Mouse (Mus musculus): ENCODE measurements around the gene Ndufa3.

The Ndufa3 gene

DNA sequence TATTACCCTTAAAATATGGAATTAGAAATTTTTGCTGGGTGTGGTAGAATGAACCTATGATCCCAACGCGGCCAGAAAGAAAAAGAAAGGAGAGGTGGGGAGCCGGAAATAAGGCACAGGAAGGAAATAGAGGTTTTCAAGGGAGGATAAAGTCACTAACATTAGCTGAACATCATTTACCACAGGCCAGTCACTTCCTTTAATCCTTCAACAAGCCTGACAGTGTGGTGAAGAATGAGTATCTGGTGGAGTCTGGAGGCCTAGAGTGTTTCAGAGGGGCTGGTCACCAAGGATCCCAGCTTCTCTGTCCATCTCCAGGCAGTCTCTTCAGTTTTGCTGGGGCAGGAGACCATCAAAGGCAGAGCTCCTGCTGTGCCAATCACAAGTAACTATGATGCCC lies 6.7 kb upstream of the Ndufa3 start:
- DNase-seq (ENCODE audit: low spot score) = no peak

- no peak for DNase-seq (ENCODE audit: low spot score)
Observed at GRCm38 (mm10) chr7:3611006-3611405, 6.2 kb upstream of the Ndufa3 start.

- no peak for DNase-seq (ENCODE audit: low spot score)
Observed at GRCm38 (mm10) chr7:3614021-3614420, 3.2 kb upstream of the Ndufa3 start.

DNA sequence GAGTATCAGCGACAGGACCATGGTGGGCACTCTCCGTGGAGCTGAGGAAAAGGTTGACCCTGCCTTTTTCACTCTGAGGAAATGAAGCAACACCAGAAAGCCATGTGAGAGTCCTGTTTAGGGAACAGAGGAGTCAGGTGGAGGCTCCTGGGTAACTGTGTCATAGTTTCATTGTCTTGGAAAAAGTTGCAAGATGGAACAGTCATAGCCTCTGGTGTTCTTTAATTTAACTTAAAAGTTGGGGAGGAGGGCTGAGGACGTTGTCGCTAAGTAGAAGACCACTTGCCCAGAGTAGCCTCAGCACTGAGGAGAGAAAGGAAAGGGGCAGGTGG lies 1.1 kb upstream of the Ndufa3 start, which contains the start of gene Oscar:
Gene Oscar (minus strand): TSS at position 101 of the 332 bp plus-strand sequence.
- no peak for DNase-seq (ENCODE audit: low spot score)

- DNase-seq (ENCODE audit: low spot score) = peak; percentile 12
Observed at GRCm38 (mm10) chr7:3616389-3617241, 558 bp upstream of the Ndufa3 start.

DNA sequence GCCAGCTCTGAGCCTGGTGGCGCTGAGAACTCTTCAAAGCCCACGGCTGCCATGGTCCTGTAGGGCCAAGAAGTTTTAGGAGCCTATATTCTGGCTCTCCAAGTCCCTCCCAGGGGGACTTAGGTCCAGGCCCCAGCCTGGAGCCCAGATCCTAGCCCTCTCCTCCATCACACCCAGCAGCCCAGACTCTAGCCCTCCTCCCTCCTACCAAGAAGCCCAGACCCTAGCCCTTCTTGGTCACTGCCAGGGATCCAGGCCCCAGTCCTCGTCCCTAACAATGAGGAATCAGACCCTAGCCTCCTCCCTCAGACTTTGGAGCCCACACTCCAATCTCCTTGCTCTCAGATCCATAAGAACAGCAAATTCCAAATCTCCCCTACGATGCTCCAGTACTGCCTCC lies 11.9 kb downstream of the Ndufa3 start:
- no peak for DNase-seq (ENCODE audit: low spot score)

DNA sequence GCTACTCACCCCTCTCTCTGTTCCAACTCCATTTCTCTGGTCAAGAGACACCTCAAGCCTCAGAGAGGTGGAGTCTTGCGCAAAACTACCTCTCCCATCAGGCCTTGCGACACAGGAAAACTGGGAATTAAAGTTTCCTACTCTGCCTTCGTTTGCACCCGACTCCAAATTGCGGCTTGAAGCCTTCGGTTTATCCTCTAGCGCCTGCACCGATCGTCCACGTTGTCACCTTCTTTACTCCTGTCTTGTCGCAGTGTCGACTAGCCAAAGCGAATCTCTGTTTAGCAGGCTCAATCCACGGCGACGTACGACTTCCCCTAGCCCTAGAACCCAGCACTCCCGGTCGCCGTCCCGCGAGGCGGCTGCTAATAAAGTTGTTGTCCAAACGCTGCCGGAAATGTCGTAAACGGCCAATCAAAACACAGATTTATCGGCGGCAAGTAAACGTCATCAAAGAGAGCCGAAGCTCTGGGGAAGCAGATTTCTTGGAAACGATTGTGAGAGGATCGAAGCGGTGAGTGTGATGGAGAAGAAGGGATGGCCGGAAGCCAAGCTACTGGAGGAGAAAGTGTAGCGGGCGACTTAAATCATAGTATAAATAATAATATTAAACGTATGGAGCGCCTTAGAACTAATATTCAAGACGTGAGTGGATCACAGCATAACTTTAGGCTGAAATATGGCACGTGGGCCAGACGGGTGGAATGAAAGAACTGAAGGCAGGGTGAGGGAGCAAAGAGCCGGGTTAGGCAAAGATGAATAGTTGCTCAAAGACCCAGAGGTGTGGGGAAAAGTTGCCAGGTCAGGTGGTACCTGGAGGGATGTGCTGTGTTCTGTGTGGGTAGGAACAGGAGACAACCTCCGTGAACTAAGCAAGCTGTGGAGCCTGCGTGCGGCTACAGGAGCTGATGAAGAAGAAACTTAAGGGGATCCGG lies 12.6 kb downstream of the Ndufa3 start, which contains the start of the genes Tfpt and Prpf31:
Gene Tfpt (minus strand): TSS at position 387 of the 935 bp plus-strand sequence.
Gene Prpf31 (plus strand): TSS at position 443 of the 935 bp plus-strand sequence.
- DNase-seq (ENCODE audit: low spot score) = peak; percentile 91

DNA sequence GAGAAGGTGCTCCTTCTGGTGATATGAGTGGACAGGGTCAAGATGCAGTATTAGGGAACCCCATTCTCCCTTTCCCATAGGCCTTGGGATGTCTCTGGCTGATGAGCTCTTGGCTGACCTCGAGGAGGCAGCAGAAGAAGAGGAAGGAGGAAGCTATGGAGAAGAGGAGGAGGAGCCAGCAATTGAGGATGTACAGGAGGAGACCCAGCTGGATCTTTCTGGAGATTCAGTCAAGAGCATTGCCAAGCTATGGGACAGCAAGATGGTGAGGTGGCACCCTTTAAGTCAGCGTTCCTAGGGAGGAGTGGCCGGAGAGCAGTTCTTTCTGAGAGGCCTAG lies 13.3 kb downstream of the Ndufa3 start:
- no peak for DNase-seq (ENCODE audit: low spot score)

DNA sequence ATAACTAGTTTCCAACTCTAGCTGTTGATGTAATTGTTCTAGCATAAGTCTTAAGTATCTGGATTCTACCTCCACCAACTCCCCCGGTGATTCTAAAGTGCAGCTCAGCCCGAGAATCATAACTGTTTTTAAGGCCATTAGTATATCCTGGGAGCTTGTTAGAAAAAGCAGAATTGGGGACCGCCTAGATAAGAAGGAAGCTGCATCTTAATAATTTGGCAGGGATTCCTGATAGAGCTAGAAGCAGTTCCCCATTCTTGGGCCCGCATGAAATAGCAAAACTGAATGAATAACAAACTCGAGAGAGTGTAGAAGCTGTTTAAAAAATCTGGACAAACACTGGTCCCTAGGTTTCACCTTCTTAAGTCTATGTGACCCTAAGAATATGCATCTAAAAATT lies 26.2 kb downstream of the Ndufa3 start:
- DNase-seq (ENCODE audit: low spot score) = no peak

- no peak for DNase-seq (ENCODE audit: low spot score)
Observed at GRCm38 (mm10) chr7:3643843-3644242, 26.7 kb downstream of the Ndufa3 start.

GRCm38 (mm10) chr7:3644348-3644671 lies 27.1 kb downstream of the Ndufa3 start:
- DNase-seq (ENCODE audit: low spot score) = peak; percentile 92

DNA sequence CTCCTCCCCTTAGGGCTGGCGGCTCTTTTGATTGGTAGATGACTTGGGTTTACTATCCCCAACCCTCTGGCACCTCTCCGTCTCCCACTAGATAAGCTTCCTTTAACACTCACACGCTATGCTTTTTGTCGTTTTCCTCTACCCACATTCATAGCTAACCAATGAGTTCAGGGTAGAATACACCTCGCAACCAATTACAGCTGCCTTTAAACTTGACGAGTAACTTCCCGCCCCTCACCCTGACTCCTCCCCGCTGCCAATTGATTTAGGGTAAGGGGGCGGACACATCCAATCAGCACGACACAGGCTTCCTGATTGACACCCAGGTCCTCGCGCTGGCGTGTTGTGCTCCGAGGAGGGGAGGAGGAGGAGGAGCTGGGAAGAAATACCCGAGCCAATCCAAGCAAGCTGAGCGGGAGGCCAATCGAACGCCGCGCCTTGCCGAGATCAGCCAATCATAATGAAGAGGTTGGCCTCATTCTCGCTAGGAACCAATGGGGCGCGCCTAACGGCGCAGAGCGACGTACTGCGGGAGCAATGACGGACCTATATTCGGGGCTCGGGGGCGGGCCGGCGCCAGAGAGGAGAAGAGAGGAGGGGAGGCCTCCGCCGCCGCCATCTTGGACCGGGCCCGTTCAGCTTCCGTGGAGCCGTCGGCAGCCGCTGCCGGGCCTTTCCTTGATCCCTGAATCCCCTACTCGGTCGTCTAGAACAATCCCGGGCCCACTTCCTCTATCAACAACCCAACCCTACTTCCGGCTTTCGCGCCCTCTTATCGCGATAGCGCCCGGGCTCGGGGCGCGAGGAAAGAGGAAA lies 27.7 kb downstream of the Ndufa3 start, which contains the start of gene Cnot3:
Gene Cnot3 (plus strand): TSS at position 597 of the 816 bp plus-strand sequence.
- peak; percentile 97 for DNase-seq (ENCODE audit: low spot score)

GRCm38 (mm10) chr7:3645488-3646025 lies 28.4 kb downstream of the Ndufa3 start:
- no peak for DNase-seq (ENCODE audit: low spot score)

GRCm38 (mm10) chr7:3646188-3646587 lies 29.0 kb downstream of the Ndufa3 start:
- DNase-seq (ENCODE audit: low spot score) = no peak

GRCm38 (mm10) chr7:3646641-3647040 lies 29.5 kb downstream of the Ndufa3 start:
- DNase-seq (ENCODE audit: low spot score) = no peak

- DNase-seq (ENCODE audit: low spot score) = no peak
Observed at GRCm38 (mm10) chr7:3656966-3657365, 39.8 kb downstream of the Ndufa3 start.

DNA sequence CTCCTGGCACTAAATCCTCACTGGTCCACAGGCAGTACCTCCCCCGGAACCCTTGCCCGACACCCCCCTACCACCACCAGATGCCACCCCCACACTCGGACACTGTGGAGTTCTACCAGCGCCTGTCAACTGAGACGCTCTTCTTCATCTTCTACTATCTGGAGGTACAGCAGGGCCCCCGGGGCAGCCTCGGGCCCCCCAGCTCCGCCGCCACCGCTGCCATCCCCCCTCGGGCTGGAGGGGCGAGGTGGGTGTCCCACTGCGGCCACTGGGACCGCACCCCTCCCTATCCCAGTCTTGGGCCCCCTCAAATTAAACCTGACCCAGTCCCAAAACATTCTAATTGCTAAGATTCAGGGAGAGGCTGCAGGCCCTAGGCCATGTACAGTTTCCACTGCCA lies 41.4 kb downstream of the Ndufa3 start:
- DNase-seq (ENCODE audit: low spot score) = no peak

- DNase-seq (ENCODE audit: low spot score) = no peak
Observed at GRCm38 (mm10) chr7:3664524-3665214, 47.5 kb downstream of the Ndufa3 start.

GRCm38 (mm10) chr7:3665215-3666114 lies 48.3 kb downstream of the Ndufa3 start, which contains the start of gene Leng1:
Gene Leng1, minus strand, starts transcription at chr7:3665840.
- peak; percentile 97 for DNase-seq (ENCODE audit: low spot score)

DNA sequence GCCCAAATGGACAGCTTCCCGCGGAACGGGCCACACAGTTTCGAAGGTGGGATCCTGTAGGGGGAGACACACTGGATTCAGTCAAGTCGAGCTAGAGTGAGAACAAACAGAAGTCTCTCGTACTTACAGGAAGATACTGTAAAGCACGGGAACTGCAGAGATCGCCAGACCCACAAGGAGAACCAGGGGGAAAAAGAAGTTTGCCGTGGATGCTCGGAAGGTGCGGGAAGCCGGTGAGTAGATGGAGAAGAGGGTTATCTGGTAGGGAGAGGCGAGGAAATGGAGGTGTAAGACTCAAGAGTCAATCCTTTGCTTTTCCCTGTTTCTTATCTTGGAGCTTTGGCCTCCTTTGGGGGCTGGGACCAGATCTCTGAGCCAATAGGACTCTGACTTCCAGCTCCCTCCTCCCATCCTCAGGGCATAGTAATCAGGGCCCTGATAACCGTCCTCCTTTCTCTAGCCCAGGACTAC lies 49.8 kb downstream of the Ndufa3 start:
- DNase-seq (ENCODE audit: low spot score) = no peak
